Mouse (Mus musculus): ENCODE results near the gene Ern1. TPM values are rescaled to one million over a fixed set of nuclear protein-coding genes. Genes with fewer than 3 reads are reported as not detected.

The Ern1 gene
- polyA plus RNA-seq, 1 experiment from 2014 or later = 6.3 TPM

- 85% methylated on average over 3 of the region's 3 CpGs for WGBS
Observed at GRCm38 (mm10) chr11:106386409-106386808, 101.2 kb downstream of the Ern1 start.

GRCm38 (mm10) chr11:106383051-106383790, 104.4 kb downstream of the Ern1 start:
- H3K9me3 ChIP-seq (replicated peaks) = no peaks in the 10 kb centered on the region
- no peak overlapping the region for H3K4me2 ChIP-seq (replicated peaks)
- no peak overlapping the region for H3K4me3 ChIP-seq (replicated peaks)
- WGBS = 74% methylated on average over 6 of the region's 6 CpGs
- ATAC-seq (ENCODE audit: insufficient number of reproducible peaks, low FRiP score, low TSS enrichment, low read depth) = no peak
- H3K36me3 ChIP-seq = no peaks in the 10 kb centered on the region
- H3K27ac ChIP-seq (replicated peaks) = peak overlapping the region; percentile 58
- H3K9ac ChIP-seq = no peak overlapping the region
- no peaks in the 10 kb centered on the region for H3K27me3 ChIP-seq
- 0 out of 2 replicates have a peak, but pooled peaks cover 6% of the 10 kb centered on the region for H3K4me1 ChIP-seq

More at GRCm38 (mm10) chr11:106386409-106386808, 101.2 kb downstream of the Ern1 start:
- Histone ChIP-seq H3K36me3 (no peaks in the 10 kb centered on the region), H3K9me3 (replicated peaks) (no peaks in the 10 kb centered on the region), H3K27ac (replicated peaks) (no peak overlapping the region), H3K4me1 (0 out of 2 replicates have a peak, but pooled peaks cover 12% of the 10 kb centered on the region), H3K9ac (no peak overlapping the region), H3K4me3 (replicated peaks) (no peak overlapping the region), H3K4me2 (replicated peaks) (no peak overlapping the region), H3K27me3 (no peaks in the 10 kb centered on the region)
- ATAC-seq (ENCODE audit: insufficient number of reproducible peaks, low FRiP score, low TSS enrichment, low read depth) = no peak

DNA sequence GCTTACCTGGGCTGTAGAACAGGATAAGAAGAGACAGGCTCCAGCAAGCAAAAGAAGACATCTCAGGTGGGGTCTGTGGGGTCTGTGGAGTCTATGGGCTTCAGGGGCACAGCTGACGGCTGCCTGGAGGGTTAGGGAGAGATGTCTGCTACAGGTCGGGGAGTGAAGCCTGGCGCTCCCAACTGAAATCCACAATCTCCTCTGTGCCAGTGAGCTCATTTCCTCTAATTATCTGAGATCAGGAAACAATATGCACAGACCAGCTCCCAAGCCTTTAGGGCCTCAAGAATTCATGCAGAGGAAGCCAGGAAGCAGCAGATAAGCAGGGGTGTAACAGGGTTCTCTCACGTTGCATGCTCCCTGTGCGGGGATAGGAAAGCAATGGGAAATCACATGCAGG, 105.2 kb downstream of the Ern1 start:
- no peak overlapping the region for H3K4me2 ChIP-seq (replicated peaks)

GRCm38 (mm10) chr11:106381883-106382282, 105.8 kb downstream of the Ern1 start:
- Histone ChIP-seq H3K27me3 (no peaks in the 10 kb centered on the region), H3K4me1 (0 out of 2 replicates have a peak, but pooled peaks cover 6% of the 10 kb centered on the region), H3K9ac (no peak overlapping the region), H3K9me3 (replicated peaks) (no peaks in the 10 kb centered on the region), H3K4me3 (replicated peaks) (peak overlapping the region; percentile 18), H3K4me2 (replicated peaks) (no peak overlapping the region), H3K36me3 (no peaks in the 10 kb centered on the region), H3K27ac (replicated peaks) (peak overlapping the region; percentile 58; the same call in 1 of the 2 replicates)
- ATAC-seq (ENCODE audit: insufficient number of reproducible peaks, low FRiP score, low TSS enrichment, low read depth) = no peak
- 75% methylated on average over 7 of the region's 7 CpGs for WGBS

More for the DNA sequence above, 105.2 kb downstream of the Ern1 start:
- WGBS = 46% methylated on average over 5 of the region's 5 CpGs
- H3K27ac ChIP-seq (replicated peaks) = peak overlapping the region; percentile 58
- H3K27me3 ChIP-seq = no peaks in the 10 kb centered on the region
- H3K4me3 ChIP-seq (replicated peaks) = peak overlapping the region; percentile 18
- no peaks in the 10 kb centered on the region for H3K36me3 ChIP-seq
- H3K9me3 ChIP-seq (replicated peaks) = no peaks in the 10 kb centered on the region
- 0 out of 2 replicates have a peak, but pooled peaks cover 6% of the 10 kb centered on the region for H3K4me1 ChIP-seq
- H3K9ac ChIP-seq = no peak overlapping the region
- no peak for ATAC-seq (ENCODE audit: insufficient number of reproducible peaks, low FRiP score, low TSS enrichment, low read depth)

DNA sequence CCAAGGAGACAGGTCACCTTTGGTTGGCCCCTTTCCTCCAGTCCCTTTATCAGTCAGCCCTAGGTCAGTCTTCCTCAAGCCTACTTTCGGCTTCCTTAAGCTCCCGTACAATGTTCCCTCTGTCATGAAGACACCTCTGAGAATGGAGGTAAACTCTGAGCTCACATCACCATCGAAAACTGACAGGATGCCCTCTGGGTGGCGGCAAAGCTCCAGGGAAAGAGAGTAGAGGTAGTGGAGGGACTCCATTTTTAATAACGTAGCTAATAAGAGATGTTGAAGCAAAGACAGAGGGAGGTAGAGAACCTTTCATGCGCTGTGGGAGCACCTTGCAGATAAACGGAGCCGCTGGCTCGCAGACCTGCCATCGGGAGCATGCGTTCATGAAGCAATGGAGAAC, 106.6 kb downstream of the Ern1 start:
- H3K4me3 ChIP-seq (replicated peaks) = no peak overlapping the region; the same call in 1 of the 2 replicates
- 0 out of 2 replicates have a peak, but pooled peaks cover 6% of the 10 kb centered on the region for H3K4me1 ChIP-seq
- no peak overlapping the region for H3K4me2 ChIP-seq (replicated peaks)
- no peaks in the 10 kb centered on the region for H3K27me3 ChIP-seq
- WGBS = 79% methylated on average over 11 of the region's 11 CpGs
- H3K9ac ChIP-seq = no peak overlapping the region
- H3K27ac ChIP-seq (replicated peaks) = no peak overlapping the region
- H3K36me3 ChIP-seq = no peaks in the 10 kb centered on the region
- H3K9me3 ChIP-seq (replicated peaks) = no peaks in the 10 kb centered on the region
- no peak for ATAC-seq (ENCODE audit: insufficient number of reproducible peaks, low FRiP score, low TSS enrichment, low read depth)

GRCm38 (mm10) chr11:106374979-106375378, 112.7 kb downstream of the Ern1 start:
- H3K36me3 ChIP-seq = no peaks in the 10 kb centered on the region
- peak overlapping the region; percentile 17; the same call in 1 of the 2 replicates for H3K27ac ChIP-seq (replicated peaks)
- no peak overlapping the region for H3K9ac ChIP-seq
- H3K4me3 ChIP-seq (replicated peaks) = no peak overlapping the region
- no peak for ATAC-seq (ENCODE audit: insufficient number of reproducible peaks, low FRiP score, low TSS enrichment, low read depth)
- H3K4me1 ChIP-seq = peaks cover 15% of the 10 kb centered on the region
- H3K4me2 ChIP-seq (replicated peaks) = no peak overlapping the region
- H3K27me3 ChIP-seq = no peaks in the 10 kb centered on the region
- 79% methylated on average over 5 of the region's 5 CpGs for WGBS
- H3K9me3 ChIP-seq (replicated peaks) = no peaks in the 10 kb centered on the region

DNA sequence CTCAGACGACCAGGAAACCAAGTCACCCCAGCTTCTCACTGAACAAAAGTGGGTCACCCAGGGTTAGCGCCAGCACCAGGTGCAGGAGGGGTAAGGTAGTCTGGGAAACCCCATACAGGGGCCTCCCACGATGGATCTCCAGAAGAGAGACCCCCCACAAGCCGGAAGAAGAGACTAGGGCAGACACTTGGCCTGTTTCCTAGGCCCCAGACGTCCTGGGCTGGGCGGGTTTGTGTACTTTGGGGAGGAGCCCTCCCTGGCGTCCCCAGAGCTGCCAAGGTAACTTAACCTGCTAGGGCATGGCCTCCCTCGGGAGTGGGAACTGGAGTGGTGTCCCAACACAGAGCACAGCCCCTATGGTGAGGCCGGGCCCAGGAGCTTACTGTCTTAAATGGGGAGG, 113.1 kb downstream of the Ern1 start:
- Histone ChIP-seq H3K4me2 (replicated peaks) (no peak overlapping the region), H3K27me3 (no peaks in the 10 kb centered on the region), H3K4me3 (replicated peaks) (no peak overlapping the region), H3K4me1 (peaks cover 15% of the 10 kb centered on the region), H3K9ac (no peak overlapping the region), H3K27ac (replicated peaks) (peak overlapping the region; percentile 17; the same call in 1 of the 2 replicates), H3K9me3 (replicated peaks) (no peaks in the 10 kb centered on the region), H3K36me3 (no peaks in the 10 kb centered on the region)
- ATAC-seq (ENCODE audit: insufficient number of reproducible peaks, low FRiP score, low TSS enrichment, low read depth) = 0 out of 2 replicates have a peak, but pooled peaks have one; percentile 16
- WGBS = 31% methylated on average over 9 of the region's 9 CpGs

GRCm38 (mm10) chr11:106373998-106374397, 113.7 kb downstream of the Ern1 start:
- Histone ChIP-seq H3K9me3 (replicated peaks) (no peaks in the 10 kb centered on the region), H3K27me3 (no peaks in the 10 kb centered on the region), H3K4me1 (peaks cover 15% of the 10 kb centered on the region), H3K4me2 (replicated peaks) (no peak overlapping the region), H3K4me3 (replicated peaks) (no peak overlapping the region), H3K36me3 (no peaks in the 10 kb centered on the region), H3K9ac (no peak overlapping the region), H3K27ac (replicated peaks) (peak overlapping the region; percentile 17; the same call in 1 of the 2 replicates)
- ATAC-seq (ENCODE audit: insufficient number of reproducible peaks, low FRiP score, low TSS enrichment, low read depth) = peak; percentile 23; the same call in 1 of the 2 replicates
- WGBS = 37% methylated on average over 11 of the region's 11 CpGs

DNA sequence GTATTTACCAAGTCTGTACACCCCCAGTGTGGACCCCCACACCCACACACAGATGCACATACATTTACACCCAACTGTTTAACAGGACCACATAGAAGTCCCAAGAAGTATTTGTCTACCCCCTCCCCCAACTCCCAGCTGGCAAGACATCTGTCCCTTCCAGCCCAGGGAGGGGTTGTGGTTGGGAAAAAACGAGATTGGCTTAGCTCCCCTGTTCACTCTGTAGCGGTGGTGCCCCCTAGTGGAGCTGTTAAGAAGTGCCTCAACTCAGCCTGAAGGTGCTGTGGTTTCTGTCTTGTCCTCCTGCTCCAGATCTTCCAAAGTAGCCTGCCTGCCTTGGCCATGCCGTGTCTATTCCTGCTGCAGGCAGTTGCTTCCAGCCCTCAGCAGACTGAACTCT, 121.3 kb downstream of the Ern1 start:
- no peak overlapping the region for H3K4me3 ChIP-seq (replicated peaks)
- 11% methylated on average over 3 of the region's 3 CpGs for WGBS
- no peak overlapping the region for H3K9ac ChIP-seq
- H3K4me1 ChIP-seq = peaks cover 18% of the 10 kb centered on the region
- H3K27me3 ChIP-seq = no peaks in the 10 kb centered on the region
- H3K9me3 ChIP-seq (replicated peaks) = no peaks in the 10 kb centered on the region
- no peaks in the 10 kb centered on the region for H3K36me3 ChIP-seq
- peak; percentile 52 for ATAC-seq (ENCODE audit: insufficient number of reproducible peaks, low FRiP score, low TSS enrichment, low read depth)
- H3K27ac ChIP-seq (replicated peaks) = no peak overlapping the region
- H3K4me2 ChIP-seq (replicated peaks) = no peak overlapping the region

GRCm38 (mm10) chr11:106365366-106365765, 122.3 kb downstream of the Ern1 start, which contains the start of gene Prr29:
TSS of gene Prr29 (plus strand) at chr11:106365472.
- H3K4me1 ChIP-seq = peaks cover 18% of the 10 kb centered on the region
- H3K27ac ChIP-seq (replicated peaks) = no peak within 1 kb of the TSS
- no peaks in the 10 kb centered on the region for H3K36me3 ChIP-seq
- peak within 1 kb of the TSS; percentile 27; the same call in 1 of the 2 replicates for H3K4me2 ChIP-seq (replicated peaks)
- no peaks in the 10 kb centered on the region for H3K9me3 ChIP-seq (replicated peaks)
- H3K9ac ChIP-seq = no peak within 1 kb of the TSS
- H3K4me3 ChIP-seq (replicated peaks) = no peak within 1 kb of the TSS
- H3K27me3 ChIP-seq = no peaks in the 10 kb centered on the region
- 44% methylated on average over 10 of the region's 10 CpGs for WGBS
- no peak for ATAC-seq (ENCODE audit: insufficient number of reproducible peaks, low FRiP score, low TSS enrichment, low read depth)

DNA sequence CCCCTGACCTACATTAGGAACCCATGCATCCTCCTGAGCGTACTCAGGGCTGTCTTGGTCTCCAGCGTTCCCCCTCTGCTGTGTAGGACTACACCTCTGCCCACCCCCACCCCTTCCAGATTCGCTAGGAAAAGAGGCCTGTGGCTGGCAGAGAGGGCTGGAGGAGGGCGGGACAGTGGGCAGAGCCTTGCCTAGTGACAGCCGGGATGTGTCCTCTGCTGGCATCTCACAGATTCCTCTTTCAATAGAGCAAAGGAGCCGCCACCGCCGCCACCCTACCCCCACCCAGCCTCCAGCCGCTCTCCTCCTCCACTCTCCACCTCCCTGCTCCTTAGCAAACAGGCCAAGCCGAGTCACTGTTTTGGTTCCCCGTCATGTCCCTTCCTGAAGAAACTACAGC, 122.9 kb downstream of the Ern1 start:
- no peak overlapping the region for H3K9ac ChIP-seq
- no peaks in the 10 kb centered on the region for H3K9me3 ChIP-seq (replicated peaks)
- WGBS = 11% methylated on average over 11 of the region's 11 CpGs
- H3K36me3 ChIP-seq = no peaks in the 10 kb centered on the region
- peaks cover 18% of the 10 kb centered on the region for H3K4me1 ChIP-seq
- ATAC-seq (ENCODE audit: insufficient number of reproducible peaks, low FRiP score, low TSS enrichment, low read depth) = peak; percentile 31; the same call in 1 of the 2 replicates
- H3K27ac ChIP-seq (replicated peaks) = no peak overlapping the region
- H3K4me3 ChIP-seq (replicated peaks) = no peak overlapping the region
- no peaks in the 10 kb centered on the region for H3K27me3 ChIP-seq
- H3K4me2 ChIP-seq (replicated peaks) = peak overlapping the region; percentile 27; the same call in 1 of the 2 replicates

All from embryonic facial prominence, embryonic 15.5 days (tissue).